Mouse (Mus musculus) megakaryocyte, embryonic 14.5 days (primary cell): Measurements from ENCODE around the gene 4930548H24Rik. TPM values are rescaled to one million over a fixed set of nuclear protein-coding genes. Genes with fewer than 3 reads are reported as not detected.

Source experiments
- H3K27me3 ChIP-seq: replicated peaks from 2 replicates; pipeline ENCODE3; 2012; ENCODE audit warnings: inconsistent platforms
- H3K36me3 ChIP-seq: replicated peaks from 2 replicates; pipeline ENCODE3; 2012; ENCODE audit warnings: low read length, inconsistent platforms, mixed read lengths
- H3K4me1 ChIP-seq: 2 replicates; pipeline ENCODE4 v1.6.1; 2012; ENCODE audit warnings: inconsistent platforms
- H3K4me3 ChIP-seq: replicated peaks from 2 replicates; pipeline ENCODE3; 2012; ENCODE audit warnings: moderate library complexity, mild to moderate bottlenecking, inconsistent platforms
- H3K9me3 ChIP-seq: 2 replicates; pipeline ENCODE4 v1.6.1; 2012; ENCODE audit warnings: inconsistent platforms
- FLI1 ChIP-seq: IDR thresholded peaks from 2 replicates; pipeline ENCODE4 v1.6.1; 2012; ENCODE audit warnings: low read length, inconsistent platforms, mixed read lengths
- GATA1 ChIP-seq: IDR thresholded peaks from 3 replicates; pipeline ENCODE4 v1.6.1; 2012; ENCODE audit warnings: mixed read lengths, low read length, inconsistent platforms, borderline replicate concordance
- polyA plus RNA-seq: library from polyadenylated mRNA; stranded (reverse); fragments of >175 nt; gene quantifications from 2 replicates; pipeline ENCODE4 v1.2.3, GENCODE M21; 2012; ENCODE audit warnings: low replicate concordance; ENCODE audit not compliant: insufficient read depth

The 4930548H24Rik gene
- polyA plus RNA-seq, 1 experiment: not detected

DNA sequence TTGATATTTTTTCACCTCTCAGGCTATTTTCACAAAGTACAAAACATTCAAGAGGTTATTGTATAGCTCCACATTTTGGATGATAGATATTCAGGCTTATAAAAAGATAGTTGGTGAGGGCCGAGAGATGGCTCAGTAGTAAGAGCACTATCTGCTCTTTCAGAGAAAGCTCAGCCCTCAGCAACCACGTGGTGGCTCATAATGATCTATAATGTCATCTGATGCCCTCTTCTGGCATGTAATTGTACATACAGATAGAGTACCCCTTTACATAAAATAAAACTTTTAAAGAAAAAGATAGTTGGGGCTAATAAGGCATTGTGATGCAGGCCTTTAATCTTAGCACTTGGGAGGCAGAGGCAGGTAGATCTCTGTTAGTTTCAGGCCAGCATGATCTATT is 43.0 kb downstream of the 4930548H24Rik start:
- peaks cover 62% of the 10 kb centered on the region for H3K36me3 ChIP-seq
- H3K27me3 ChIP-seq: no peaks in the 10 kb centered on the region
- peaks cover 36% of the 10 kb centered on the region for H3K4me1 ChIP-seq
- no peak for TF ChIP-seq GATA1
- H3K4me3 ChIP-seq: no peak overlapping the region
- H3K9me3 ChIP-seq: no peaks in the 10 kb centered on the region

GRCm38 (mm10) chr5:31535228-31535627 is 49.7 kb downstream of the 4930548H24Rik start:
- no peak overlapping the region for H3K4me3 ChIP-seq

More at GRCm38 (mm10) chr5:31535228-31535627, 49.7 kb downstream of the 4930548H24Rik start:
- no peaks in the 10 kb centered on the region for H3K27me3 ChIP-seq
- H3K4me1 ChIP-seq: no peaks in the 10 kb centered on the region
- peaks cover 95% of the 10 kb centered on the region for H3K36me3 ChIP-seq
- no peak for TF ChIP-seq GATA1
- TF ChIP-seq FLI1: no peak
- H3K9me3 ChIP-seq: no peaks in the 10 kb centered on the region

Other genes with a start within 250 kb of the 4930548H24Rik start
- gene Nrbp1, start 244.9 kb upstream of the 4930548H24Rik start, polyA plus RNA-seq: 25.6 and 48.2 TPM in 2 replicates
- gene Gm9970, start 244.5 kb upstream of the 4930548H24Rik start, polyA plus RNA-seq: not detected in 2 replicates
- gene Krtcap3, start 234.0 kb upstream of the 4930548H24Rik start, polyA plus RNA-seq: 0.48 TPM in 1 of 2 replicates, not detected in the other
- gene Ift172, start 194.6 kb upstream of the 4930548H24Rik start, polyA plus RNA-seq: 8.8 and 19.3 TPM in 2 replicates
- not detected in 2 replicates for gene Fndc4, start 189.7 kb upstream of the 4930548H24Rik start, polyA plus RNA-seq
- not detected in 2 replicates for gene Gckr, start 188.3 kb upstream of the 4930548H24Rik start, polyA plus RNA-seq
- gene Zfp512, start 33.3 kb upstream of the 4930548H24Rik start, polyA plus RNA-seq: 3.4 and 4.0 TPM in 2 replicates
- gene Gpn1, start 9.0 kb downstream of the 4930548H24Rik start, polyA plus RNA-seq: 8.9 TPM in 1 of 2 replicates, not detected in the other
- 8.4 and 21.3 TPM in 2 replicates for gene Slc4a1ap, start 41.3 kb downstream of the 4930548H24Rik start, polyA plus RNA-seq
- 6.2 and 10.4 TPM in 2 replicates for gene Supt7l, start 42.1 kb downstream of the 4930548H24Rik start, polyA plus RNA-seq
- 6.0 TPM in 1 of 2 replicates, not detected in the other for gene Mrpl33, start 111.2 kb downstream of the 4930548H24Rik start, polyA plus RNA-seq
- 7.9 TPM in 1 of 2 replicates, not detected in the other for gene Rbks, start 211.9 kb downstream of the 4930548H24Rik start, polyA plus RNA-seq
- 87.2 and 163 TPM in 2 replicates for gene Babam2, start 211.9 kb downstream of the 4930548H24Rik start, polyA plus RNA-seq